Mouse (Mus musculus): ENCODE measurements around the gene Trmt1. TPM values are rescaled to one million over a fixed set of nuclear protein-coding genes. Genes with fewer than 3 reads are reported as not detected.
A peak's percentile ranks its signal among the peaks of the same experiment; 100 is the strongest.

The Trmt1 gene
- total and polyA plus RNA-seq, 3 experiments: 77.0 to 160 (median 157) TPM

DNA sequence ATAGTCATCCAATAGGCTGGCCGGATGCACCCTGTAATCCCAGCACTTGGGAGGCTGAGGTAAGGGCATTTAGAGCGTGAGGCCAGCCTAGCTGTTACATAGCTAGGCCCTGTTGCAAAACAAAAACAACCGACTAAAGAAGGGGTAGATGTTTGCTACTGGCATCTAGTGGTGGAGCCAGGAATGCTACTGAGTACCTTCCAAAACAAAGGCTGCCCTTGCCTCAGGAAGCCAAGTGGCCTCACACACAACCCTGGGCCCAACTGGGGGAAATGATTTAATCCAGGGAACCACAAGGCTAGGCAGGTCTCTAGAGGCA is 39.8 kb downstream of the Trmt1 start:
- Histone ChIP-seq H3K4me2 (ENCODE audit: insufficient read depth, low read depth, poor library complexity, severe bottlenecking) (no peak overlapping the region), H3K27ac (ENCODE audit: insufficient read depth, low read depth) (no peak overlapping the region), H3K36me3 (replicated peaks in 1 of 2; ENCODE audit: control insufficient read depth in 1 of 2, insufficient read depth in 1 of 2, low read length in 1 of 2) (no peaks in the 10 kb centered on the region), H3K4me1 (ENCODE audit: control insufficient read depth in 1 of 2, insufficient read depth in 2 of 2) (peaks cover 12 to 27% of the 10 kb centered on the region in 2 experiments), H3K27me3 (replicated peaks) (peaks cover 30% of the 10 kb centered on the region), H3K9me3 (replicated peaks; ENCODE audit: low read length) (no peaks in the 10 kb centered on the region), H3K79me2 (replicated peaks; ENCODE audit: control insufficient read depth, extremely low read depth, insufficient read depth, poor library complexity, severe bottlenecking) (no peaks in the 10 kb centered on the region), H3K4me3 (replicated peaks in 1 of 3; ENCODE audit: low read depth in 2 of 3, low read length in 2 of 3, poor library complexity in 1 of 3) (no peak overlapping the region), H3K9ac (ENCODE audit: insufficient read depth, low read depth) (no peak overlapping the region)
- dilution Hi-C loops (cut with MboI; ENCODE audit: extremely low pct_ligation_motif_present, extremely low pct_unique_long_range_greater_than_20kb, low sequenced_read_pairs) (no loop called here), in situ Hi-C loops (cut with MboI; ENCODE audit: low pct_ligation_motif_present, low pct_unique_long_range_greater_than_20kb, low sequenced_read_pairs) (no loop called here)
- no peak for DNase-seq (ENCODE audit: extremely low read depth)
- TF ChIP-seq KAT2A (IDR thresholded peaks at IDR 0.05; ENCODE audit: insufficient replicate concordance, low read length): no peak
- peak in 1 of 2 experiments; percentile 56; a peak in 2 of 4 replicates for TF ChIP-seq CTCF (conservative IDR thresholded peaks at IDR 0.05 in 1 of 2, IDR thresholded peaks at IDR 0.05 in 1 of 2; ENCODE audit: low read depth in 2 of 2, low read length in 2 of 2)
- peak; percentile 37 for TF ChIP-seq SMC3 (IDR thresholded peaks at IDR 0.05; ENCODE audit: low read depth, low read length)
- TF ChIP-seq RAD21 (IDR thresholded peaks at IDR 0.05; ENCODE audit: low read depth, low read length): peak; percentile 23
- TF ChIP-seq BHLHE40 (IDR thresholded peaks at IDR 0.05; ENCODE audit: low read depth, low read length): no peak

GRCm38 (mm10) chr8:84728474-84728873 is 42.4 kb downstream of the Trmt1 start:
- dilution Hi-C loops (cut with MboI; ENCODE audit: extremely low pct_ligation_motif_present, extremely low pct_unique_long_range_greater_than_20kb, low sequenced_read_pairs): no loop called here
- Histone ChIP-seq H3K27me3 (replicated peaks) (peaks cover 46% of the 10 kb centered on the region), H3K4me3 (replicated peaks in 1 of 3; ENCODE audit: low read depth in 2 of 3, low read length in 2 of 3, poor library complexity in 1 of 3) (no peak overlapping the region), H3K9ac (ENCODE audit: insufficient read depth, low read depth) (no peak overlapping the region), H3K4me1 (ENCODE audit: control insufficient read depth in 1 of 2, insufficient read depth in 2 of 2) (peaks cover 1 to 15% of the 10 kb centered on the region in 2 experiments; a peak in 3 of 4 replicates), H3K36me3 (replicated peaks in 1 of 2; ENCODE audit: control insufficient read depth in 1 of 2, insufficient read depth in 1 of 2, low read length in 1 of 2) (no peaks in the 10 kb centered on the region), H3K79me2 (replicated peaks; ENCODE audit: control insufficient read depth, extremely low read depth, insufficient read depth, poor library complexity, severe bottlenecking) (no peaks in the 10 kb centered on the region), H3K4me2 (ENCODE audit: insufficient read depth, low read depth, poor library complexity, severe bottlenecking) (no peak overlapping the region), H3K27ac (ENCODE audit: insufficient read depth, low read depth) (no peak overlapping the region), H3K9me3 (replicated peaks; ENCODE audit: low read length) (no peaks in the 10 kb centered on the region)
- in situ Hi-C loops (cut with MboI; ENCODE audit: low pct_ligation_motif_present, low pct_unique_long_range_greater_than_20kb, low sequenced_read_pairs): no loop called here
- no peak for DNase-seq (ENCODE audit: extremely low read depth)
- TF ChIP-seq JUN (IDR thresholded peaks at IDR 0.05; ENCODE audit: insufficient read depth, low read depth, low read length) (no peak), ETS1 (conservative IDR thresholded peaks at IDR 0.05; ENCODE audit: low read depth, low read length) (no peak), SIN3A (IDR thresholded peaks at IDR 0.05; ENCODE audit: low read length) (no peak), E2F4 (IDR thresholded peaks at IDR 0.05; ENCODE audit: insufficient replicate concordance, low read depth, low read length) (no peak), CTCF (conservative IDR thresholded peaks at IDR 0.05 in 1 of 2, IDR thresholded peaks at IDR 0.05 in 1 of 2; ENCODE audit: low read depth in 2 of 2, low read length in 2 of 2) (no peak), HCFC1 (IDR thresholded peaks at IDR 0.05; ENCODE audit: low read depth, low read length) (no peak), TCF12 (IDR thresholded peaks at IDR 0.05; ENCODE audit: low read depth, low read length) (no peak), SMC3 (IDR thresholded peaks at IDR 0.05; ENCODE audit: low read depth, low read length) (no peak), IRF4 (IDR thresholded peaks at IDR 0.05; ENCODE audit: low read depth, low read length) (no peak), BHLHE40 (IDR thresholded peaks at IDR 0.05; ENCODE audit: low read depth, low read length) (no peak), MAFK (IDR thresholded peaks at IDR 0.05; ENCODE audit: insufficient replicate concordance, low read length) (no peak), ZNF384 (IDR thresholded peaks at IDR 0.05; ENCODE audit: low read depth, low read length) (no peak), ZMIZ1 (IDR thresholded peaks at IDR 0.05; ENCODE audit: low read depth, low read length) (no peak), ZKSCAN1 (IDR thresholded peaks at IDR 0.05; ENCODE audit: borderline replicate concordance, low read depth, low read length) (no peak), USF1 (IDR thresholded peaks at IDR 0.05; ENCODE audit: low read depth, low read length) (no peak), JUND (conservative IDR thresholded peaks at IDR 0.05; ENCODE audit: low read depth, low read length) (no peak), RCOR1 (conservative IDR thresholded peaks at IDR 0.05; ENCODE audit: low read depth, low read length) (no peak)
